Mouse (Mus musculus) heart, embryonic 16.5 days (tissue): ENCODE results near the gene Pds5b. TPM values are rescaled to one million over a fixed set of nuclear protein-coding genes. Genes with fewer than 3 reads are reported as not detected.
"Not testable (repeated sequence)": the region's sequence is repeated elsewhere in the genome, so short reads cannot be mapped to it uniquely, and the experiment has no call there.

Experiments
- ATAC-seq: fragments of 200-750 bp; cut with Nextera tagmentation; replicated peaks from 2 replicates; pipeline ENCODE4 v1.8.0; 2017; ENCODE audit warnings: moderate number of reproducible peaks; ENCODE audit not compliant: insufficient read depth, low FRiP score; ENCODE audit errors: extremely low read depth
- H3K27ac ChIP-seq: fragments of 300-500 bp; sonication (generic); 2 replicates; pipeline ENCODE4 v1.5.1; 2014; ENCODE audit warnings: mild to moderate bottlenecking, low read length, control low read depth, moderate library complexity
- H3K27me3 ChIP-seq: fragments of 300-500 bp; sonication (generic); 2 replicates; pipeline ENCODE4 v1.6.1; 2014; ENCODE audit warnings: low read length, mixed read lengths; ENCODE audit not compliant: control insufficient read depth, insufficient read depth
- H3K36me3 ChIP-seq: fragments of 300-500 bp; sonication (generic); 2 replicates; pipeline ENCODE4 v1.6.1; 2014; ENCODE audit not compliant: control insufficient read depth, insufficient read depth
- H3K4me1 ChIP-seq: fragments of 300-500 bp; sonication (generic); 2 replicates; pipeline ENCODE4 v1.6.1; 2014; ENCODE audit warnings: low read length, mixed read lengths; ENCODE audit not compliant: control insufficient read depth, insufficient read depth
- H3K4me2 ChIP-seq: fragments of 300-500 bp; sonication (generic); 2 replicates; pipeline ENCODE4 v1.6.1; 2014; ENCODE audit warnings: low read depth, mild to moderate bottlenecking, control low read depth, low read length
- H3K4me3 ChIP-seq: fragments of 300-500 bp; sonication (generic); 2 replicates; pipeline ENCODE4 v1.5.1; 2014; ENCODE audit warnings: mild to moderate bottlenecking, control low read depth, low read length
- H3K9ac ChIP-seq: fragments of 300-500 bp; sonication (generic); 2 replicates; pipeline ENCODE4 v1.6.1; 2014; ENCODE audit warnings: low read length, control low read depth
- H3K9me3 ChIP-seq: fragments of 300-500 bp; sonication (generic); replicated peaks from 2 replicates; pipeline ENCODE4 v1.6.1; 2016; ENCODE audit warnings: low read length; ENCODE audit not compliant: control insufficient read depth
- WGBS: fragments of 180-500 bp; shearing (Covaris S2); extraction: QIAGEN DNeasy Blood & Tissue Kit; methylation state at CpG from one replicate; pipeline ENCODE4 v1.1.7; 2014; 5-methylcytosine and 5-hydroxymethylcytosine counted together
- polyA plus RNA-seq: library from polyadenylated mRNA; unstranded; fragments of >200 nt; fragmentation: Nextera tagmentation; extraction: Ambion mirVana; gene quantifications from 2 replicates; pipeline ENCODE4 v1.2.1, GENCODE M21; 2015

The Pds5b gene
- 20.7 and 25.0 TPM in 2 replicates for polyA plus RNA-seq

DNA sequence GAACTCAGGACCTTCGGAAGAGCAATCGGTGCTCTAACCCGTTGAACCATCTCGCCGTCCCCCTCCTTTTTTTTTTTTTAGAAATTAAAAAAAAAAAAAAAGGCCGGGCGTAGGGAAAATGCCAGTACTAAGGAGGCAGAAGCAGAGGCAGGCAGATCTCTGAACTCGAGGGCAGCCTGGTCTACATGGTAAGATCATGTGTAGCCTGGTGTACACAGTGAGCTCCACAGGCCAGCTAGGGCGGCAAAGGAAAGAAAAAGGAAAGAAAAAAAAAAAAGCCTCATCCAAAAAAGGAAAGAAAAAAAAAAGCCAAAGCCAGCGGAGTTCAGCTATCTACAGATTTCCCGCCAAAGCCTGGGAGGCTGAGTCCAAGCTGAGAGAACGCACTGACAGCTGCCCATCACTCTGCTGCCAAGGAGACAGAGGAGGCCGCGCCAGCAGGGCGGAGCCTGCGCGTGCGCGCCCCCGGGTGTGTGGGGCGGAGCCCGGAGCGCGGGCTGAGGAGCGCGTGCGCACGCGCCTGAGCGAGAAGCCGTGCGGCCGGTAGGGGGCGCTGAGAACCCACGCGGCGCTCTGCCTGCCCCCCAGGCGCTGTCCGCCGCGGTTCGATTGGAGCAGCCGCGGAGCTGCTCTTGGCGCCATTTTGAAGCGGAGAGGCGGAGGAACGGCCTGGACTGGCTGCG is at the start of gene Pds5b:
Gene Pds5b (plus strand): TSS at position 587 of the 683 bp plus-strand sequence.
- H3K27me3 ChIP-seq: no peaks in the 10 kb centered on the region
- H3K4me2 ChIP-seq: peak within 1 kb of the TSS; percentile 65
- no peaks in the 10 kb centered on the region for H3K36me3 ChIP-seq
- H3K4me3 ChIP-seq: peak within 1 kb of the TSS; percentile 95
- H3K27ac ChIP-seq: peak within 1 kb of the TSS; percentile 93
- H3K9ac ChIP-seq: peak within 1 kb of the TSS; percentile 95
- H3K4me1 ChIP-seq: peaks cover 7% of the 10 kb centered on the region
- 13% methylated on average over 48 of the region's 49 CpGs for WGBS
- no peaks in the 10 kb centered on the region for H3K9me3 ChIP-seq
- ATAC-seq: peak; percentile 98

DNA sequence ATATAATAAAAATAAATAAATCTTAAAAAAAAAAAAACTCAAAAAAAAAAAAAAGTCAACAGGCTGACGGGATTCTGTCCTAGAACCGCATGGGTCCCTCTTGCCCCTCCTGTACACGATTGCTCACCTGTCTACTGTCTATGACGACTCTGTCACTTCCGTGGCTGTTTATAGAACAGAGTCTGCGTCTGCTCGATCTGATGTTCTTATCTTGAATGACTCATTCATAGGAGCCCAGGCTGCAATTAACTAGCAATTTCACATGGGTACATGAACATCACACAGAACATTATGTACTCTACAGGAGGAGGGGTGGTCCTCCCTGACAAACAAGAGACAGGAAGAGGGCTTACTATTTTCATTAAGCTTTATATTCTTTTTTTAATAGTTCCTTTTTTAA is 48.0 kb upstream of the Pds5b start:
- Histone ChIP-seq H3K4me3 (no peak overlapping the region), H3K4me2 (no peak overlapping the region), H3K9me3 (no peaks in the 10 kb centered on the region), H3K27ac (no peak overlapping the region), H3K9ac (no peak overlapping the region), H3K27me3 (no peaks in the 10 kb centered on the region), H3K4me1 (peaks cover 8% of the 10 kb centered on the region; the same call in 1 of the 2 replicates), H3K36me3 (no peaks in the 10 kb centered on the region)
- 0 out of 2 replicates have a peak, but pooled peaks have one; percentile 23 for ATAC-seq
- WGBS: 36% methylated on average over 7 of the region's 7 CpGs

- no peak overlapping the region for H3K27ac ChIP-seq
- no peak for ATAC-seq
- no peaks in the 10 kb centered on the region for H3K9me3 ChIP-seq
- H3K4me3 ChIP-seq: no peak overlapping the region
- 97% methylated on average over 1 of the region's 1 CpGs for WGBS
- H3K27me3 ChIP-seq: no peaks in the 10 kb centered on the region
- no peaks in the 10 kb centered on the region; the same call in 1 of the 2 replicates for H3K36me3 ChIP-seq
- H3K4me1 ChIP-seq: 0 out of 2 replicates have a peak, but pooled peaks cover 2% of the 10 kb centered on the region
- H3K9ac ChIP-seq: no peak overlapping the region
- H3K4me2 ChIP-seq: no peak overlapping the region
These were observed 44.3 kb upstream of the Pds5b start for GRCm38 (mm10) chr5:150629272-150629671.

- Histone ChIP-seq H3K9me3 (no peaks in the 10 kb centered on the region), H3K36me3 (no peaks in the 10 kb centered on the region; the same call in 1 of the 2 replicates), H3K4me3 (no peak overlapping the region), H3K4me1 (0 out of 2 replicates have a peak, but pooled peaks cover 2% of the 10 kb centered on the region), H3K27ac (no peak overlapping the region), H3K4me2 (no peak overlapping the region), H3K9ac (no peak overlapping the region), H3K27me3 (no peaks in the 10 kb centered on the region)
- ATAC-seq: no peak
- 75% methylated on average over 2 of the region's 2 CpGs for WGBS
These were observed 43.8 kb upstream of the Pds5b start for GRCm38 (mm10) chr5:150629692-150630091.

DNA sequence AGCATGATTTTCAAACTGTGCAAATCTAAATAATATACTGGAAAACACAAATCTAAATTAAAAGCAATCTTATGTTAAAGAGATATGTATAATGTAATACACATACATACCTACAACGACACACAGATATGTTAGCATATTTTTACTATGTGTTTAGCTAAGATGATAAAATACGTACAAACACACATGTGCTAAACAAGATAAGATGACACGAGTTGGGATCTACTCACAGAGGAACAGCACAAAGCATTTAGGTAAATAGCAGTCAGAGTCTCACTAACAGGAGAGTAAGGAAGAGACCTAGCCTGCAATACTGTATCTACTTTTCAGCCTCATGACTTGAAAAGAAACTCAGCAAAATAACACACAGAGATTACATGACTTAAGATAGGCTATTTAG is 32.1 kb upstream of the Pds5b start:
- peaks cover 25% of the 10 kb centered on the region for H3K36me3 ChIP-seq
- no peak overlapping the region for H3K9ac ChIP-seq
- no peak overlapping the region for H3K4me3 ChIP-seq
- H3K27ac ChIP-seq: no peak overlapping the region
- H3K4me2 ChIP-seq: no peak overlapping the region
- no peaks in the 10 kb centered on the region for H3K4me1 ChIP-seq
- 75% methylated on average over 3 of the region's 3 CpGs for WGBS
- H3K27me3 ChIP-seq: no peaks in the 10 kb centered on the region
- ATAC-seq: no peak
- H3K9me3 ChIP-seq: no peaks in the 10 kb centered on the region

- not testable (repeated sequence) for H3K27me3 ChIP-seq, H3K9ac ChIP-seq, ATAC-seq, H3K4me2 ChIP-seq, H3K4me1 ChIP-seq, H3K9me3 ChIP-seq, H3K27ac ChIP-seq, H3K4me3 ChIP-seq
- 93% methylated on average over 4 of the region's 4 CpGs for WGBS
- peaks cover 23% of the 10 kb centered on the region for H3K36me3 ChIP-seq
These were observed 30.1 kb upstream of the Pds5b start for GRCm38 (mm10) chr5:150643390-150643789.

DNA sequence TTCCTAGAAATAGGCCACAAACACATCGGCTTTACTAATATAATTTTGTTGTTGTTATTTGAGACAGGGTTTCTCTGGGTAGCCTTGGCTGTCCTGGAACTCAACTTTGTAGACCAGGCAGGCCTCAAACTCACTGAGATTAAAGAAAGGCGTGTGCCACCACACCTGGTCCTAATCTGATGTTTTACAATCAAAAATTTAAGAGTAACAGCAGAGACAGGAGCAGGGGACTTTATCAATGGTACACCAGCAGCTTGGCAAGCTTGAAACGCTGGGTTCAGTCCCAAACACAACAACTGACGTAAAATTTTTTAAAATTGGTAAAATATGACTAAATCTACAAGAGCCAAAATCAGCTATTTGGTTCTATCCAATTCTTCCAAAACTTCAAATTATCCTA is 28.6 kb upstream of the Pds5b start:
- no peak overlapping the region for H3K4me2 ChIP-seq
- H3K4me3 ChIP-seq: no peak overlapping the region
- no peak for ATAC-seq
- 87% methylated on average over 4 of the region's 4 CpGs for WGBS
- H3K4me1 ChIP-seq: no peaks in the 10 kb centered on the region
- no peak overlapping the region for H3K27ac ChIP-seq
- no peak overlapping the region for H3K9ac ChIP-seq
- H3K9me3 ChIP-seq: no peaks in the 10 kb centered on the region
- H3K36me3 ChIP-seq: peaks cover 29% of the 10 kb centered on the region
- no peaks in the 10 kb centered on the region for H3K27me3 ChIP-seq

GRCm38 (mm10) chr5:150652578-150652977 is 21.0 kb upstream of the Pds5b start:
- H3K4me3 ChIP-seq: no peak overlapping the region
- no peak for ATAC-seq
- H3K4me1 ChIP-seq: peaks cover 7% of the 10 kb centered on the region; the same call in 1 of the 2 replicates
- no peaks in the 10 kb centered on the region for H3K27me3 ChIP-seq
- no peak overlapping the region for H3K27ac ChIP-seq
- no peaks in the 10 kb centered on the region for H3K9me3 ChIP-seq
- H3K36me3 ChIP-seq: peaks cover 14% of the 10 kb centered on the region; the same call in 1 of the 2 replicates
- WGBS: 89% methylated on average over 2 of the region's 2 CpGs
- H3K4me2 ChIP-seq: no peak overlapping the region
- no peak overlapping the region for H3K9ac ChIP-seq

GRCm38 (mm10) chr5:150654548-150654947 is 19.0 kb upstream of the Pds5b start:
- Histone ChIP-seq H3K27ac (no peak overlapping the region), H3K4me2 (no peak overlapping the region), H3K36me3 (peaks cover 6% of the 10 kb centered on the region; the same call in 1 of the 2 replicates), H3K4me3 (no peak overlapping the region), H3K4me1 (peaks cover 14% of the 10 kb centered on the region; the same call in 1 of the 2 replicates), H3K27me3 (no peaks in the 10 kb centered on the region), H3K9ac (no peak overlapping the region), H3K9me3 (no peaks in the 10 kb centered on the region)
- no peak for ATAC-seq
